Mouse (Mus musculus): Measurements from ENCODE around the gene Olfr455.

The Olfr455 gene

DNA sequence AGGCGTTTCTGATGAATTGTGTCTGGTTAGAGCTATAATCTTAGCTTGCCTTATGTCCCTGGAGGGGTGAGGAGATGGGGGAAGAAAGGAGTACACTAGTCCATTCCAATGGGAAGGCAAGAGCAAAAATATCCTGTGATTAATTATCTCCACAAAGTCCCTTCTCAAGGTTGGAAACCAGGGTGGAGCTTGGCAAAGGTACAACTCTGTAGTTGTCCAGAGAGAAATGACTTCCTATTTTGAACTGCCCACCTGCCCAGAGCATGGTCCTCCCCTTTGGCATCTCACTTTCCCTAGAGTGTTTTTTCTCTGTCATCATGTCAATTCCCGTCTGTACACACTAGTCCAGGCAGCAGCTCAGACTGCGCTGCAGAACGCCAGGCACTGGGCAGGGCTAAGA lies at the start of gene Olfr455:
TSS of gene Olfr455 (minus strand) at position 127 of the 400 bp plus-strand sequence.
- no peak for DNase-seq

DNA sequence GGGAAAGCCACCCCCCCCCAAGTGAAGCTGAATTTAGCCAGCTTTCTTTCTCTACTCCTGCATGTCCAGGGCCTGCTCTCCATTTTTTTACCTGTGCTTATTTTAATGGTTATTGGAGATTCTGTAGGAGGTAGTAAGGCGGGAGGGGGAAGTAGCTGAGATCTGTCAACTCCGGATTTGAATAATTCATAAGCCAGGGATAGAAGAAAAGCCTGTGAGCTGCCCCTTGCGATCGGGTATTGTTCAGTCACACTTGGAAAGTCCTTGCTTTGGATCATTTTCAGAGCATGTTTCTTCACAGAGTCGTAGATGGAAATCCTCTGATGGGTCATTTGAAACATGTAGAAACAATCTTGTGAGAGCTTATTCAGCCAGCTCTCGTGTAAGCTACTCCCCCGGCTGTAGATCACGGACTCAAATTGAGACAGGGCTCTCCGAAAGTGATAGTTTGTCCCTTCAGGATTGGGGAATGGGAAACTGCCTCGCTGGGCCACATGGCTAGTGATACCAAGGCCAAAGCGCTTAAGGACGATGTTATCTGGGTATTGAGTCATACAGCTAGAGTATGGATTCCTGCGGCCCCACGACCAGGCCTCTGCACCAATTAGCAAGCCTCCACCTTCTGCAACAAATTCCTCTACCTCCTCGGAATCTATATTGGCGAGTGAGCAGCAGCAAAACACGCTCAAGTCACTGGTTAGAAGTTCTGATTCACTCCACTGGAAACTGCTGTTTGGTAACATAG lies 45.9 kb upstream of the Olfr455 start:
- no peak for DNase-seq

DNA sequence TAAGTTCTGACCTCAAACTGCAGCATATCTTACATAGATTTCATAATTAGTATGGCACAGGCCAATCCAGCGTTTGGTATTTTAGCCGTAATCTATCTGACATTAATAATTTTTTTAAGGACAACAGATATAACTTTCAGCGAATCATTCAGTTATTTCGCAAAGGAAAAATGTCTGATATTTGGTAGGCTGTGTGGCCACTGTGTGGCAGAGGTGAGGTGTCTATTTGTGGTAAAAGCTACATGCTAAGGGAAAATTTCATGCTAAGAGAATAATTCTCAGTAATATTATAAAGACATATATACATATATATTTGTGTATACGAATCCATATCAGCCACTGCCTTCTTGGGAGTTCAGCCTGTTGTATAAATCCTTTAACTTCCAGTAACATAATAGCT lies 39.2 kb upstream of the Olfr455 start:
- DNase-seq: no peak

DNA sequence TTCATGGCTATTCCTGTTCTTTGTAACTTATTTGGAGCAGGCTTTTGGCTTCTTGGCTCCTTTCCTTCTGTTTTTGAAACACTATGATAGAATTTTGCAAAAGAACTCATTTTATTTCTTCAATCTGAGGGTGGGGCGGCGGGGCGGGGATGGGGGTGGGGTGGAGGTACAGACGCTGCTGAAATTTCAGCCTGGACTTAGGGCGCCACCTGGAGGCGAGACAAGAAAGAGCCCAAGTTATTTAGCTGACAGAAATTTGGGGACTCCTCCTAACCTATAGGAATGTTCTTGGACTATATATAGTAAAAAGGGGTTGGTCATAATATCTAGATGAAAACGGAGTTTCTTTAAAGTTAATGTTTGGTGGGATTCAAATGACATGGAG lies 36.1 kb upstream of the Olfr455 start:
- peak; percentile 8 to 52 for DNase-seq

DNA sequence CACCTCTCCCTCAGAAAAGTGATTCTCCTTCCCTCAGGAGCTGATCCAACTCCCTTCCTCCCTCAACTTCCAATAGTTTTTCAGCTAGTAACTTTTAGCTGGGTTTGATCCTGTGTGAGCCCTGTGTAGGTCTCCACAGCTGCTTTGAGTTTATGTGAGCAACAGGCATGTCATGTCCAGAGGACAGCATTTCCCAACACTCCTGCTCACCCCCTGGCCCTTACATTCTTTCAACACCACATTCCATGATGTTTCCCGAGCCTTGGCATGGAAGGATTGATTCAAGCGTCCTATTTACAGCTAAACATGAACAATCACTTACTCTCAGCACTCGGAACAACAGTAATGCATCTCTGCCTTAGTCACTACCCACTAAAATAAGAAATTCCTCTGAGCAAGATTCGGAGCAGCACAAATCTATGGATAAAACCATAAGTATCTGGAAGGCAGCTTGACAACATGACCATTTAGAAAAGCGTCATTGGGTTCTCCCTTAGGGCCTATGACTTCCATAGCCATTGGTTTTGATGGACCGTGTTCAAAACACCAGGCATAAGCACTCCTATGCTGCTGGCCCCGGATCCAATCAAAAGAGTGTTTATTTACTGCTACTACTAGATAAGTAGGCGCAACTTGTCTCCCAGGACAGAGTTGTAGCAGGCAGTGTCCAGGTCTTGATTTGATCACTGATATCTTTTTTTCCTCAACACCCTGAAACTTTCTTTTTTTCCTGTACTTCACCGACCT lies 35.5 kb upstream of the Olfr455 start:
- no peak for DNase-seq

DNA sequence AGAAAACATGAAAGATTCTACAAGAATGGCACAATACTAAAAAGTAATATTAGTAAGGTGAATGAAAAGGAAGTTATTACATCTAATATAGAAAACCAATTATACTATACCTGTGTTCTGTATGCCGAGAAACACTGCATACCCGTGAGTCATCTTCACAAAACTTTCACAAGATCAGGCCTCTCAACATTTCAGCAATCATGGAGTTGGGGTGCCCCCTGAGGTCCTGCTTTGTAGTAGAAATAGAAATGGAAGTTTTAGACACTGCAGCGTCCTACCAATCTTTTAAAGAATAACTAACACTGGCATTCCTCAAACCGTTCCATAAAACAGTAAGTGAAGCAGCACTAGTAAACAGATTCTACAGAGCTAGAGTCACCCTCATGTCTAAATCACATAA lies 31.3 kb upstream of the Olfr455 start:
- no peak for DNase-seq

- DNase-seq: no peak
Measured at GRCm38 (mm10) chr6:42577433-42577832, 30.0 kb upstream of the Olfr455 start.

DNA sequence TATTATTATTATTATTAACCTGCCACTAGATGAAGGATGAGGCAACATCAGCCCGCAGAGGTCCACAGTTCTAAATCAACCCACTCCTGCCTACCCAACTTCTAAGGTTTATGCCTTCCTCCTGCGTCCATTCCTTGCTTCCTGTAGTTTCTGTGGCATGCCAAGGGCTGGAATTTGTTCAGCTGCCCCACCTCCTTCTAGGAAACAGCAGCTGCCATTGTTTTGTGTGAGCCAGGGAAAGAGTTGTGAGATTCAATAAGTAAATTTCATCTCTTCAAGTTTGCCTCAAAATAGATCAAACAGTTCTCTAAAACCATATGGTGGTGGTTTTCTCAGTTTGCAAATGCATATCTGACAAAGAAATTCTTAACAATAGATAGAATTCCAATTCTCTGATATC lies 20.8 kb upstream of the Olfr455 start:
- DNase-seq: no peak

GRCm38 (mm10) chr6:42566076-42566598 lies 18.8 kb upstream of the Olfr455 start:
- no peak for DNase-seq

DNA sequence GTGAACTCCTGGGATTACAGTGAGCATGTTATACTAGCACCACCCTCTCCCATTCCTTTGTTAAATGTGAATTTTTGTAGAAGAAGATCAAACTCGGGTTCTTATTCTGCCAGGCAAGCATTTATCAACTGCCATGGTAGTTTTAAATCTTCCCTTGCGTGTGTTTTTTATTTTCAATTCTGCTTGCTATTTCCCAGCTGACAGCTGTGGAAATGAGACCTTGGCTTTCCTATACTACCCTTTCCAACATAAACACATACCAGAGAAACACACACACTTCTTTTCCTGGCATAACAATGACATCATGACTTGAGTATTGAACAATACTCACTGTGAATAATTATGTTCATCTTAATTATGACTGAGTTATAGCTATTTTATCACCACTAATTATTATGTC lies 14.9 kb upstream of the Olfr455 start:
- DNase-seq: no peak

DNA sequence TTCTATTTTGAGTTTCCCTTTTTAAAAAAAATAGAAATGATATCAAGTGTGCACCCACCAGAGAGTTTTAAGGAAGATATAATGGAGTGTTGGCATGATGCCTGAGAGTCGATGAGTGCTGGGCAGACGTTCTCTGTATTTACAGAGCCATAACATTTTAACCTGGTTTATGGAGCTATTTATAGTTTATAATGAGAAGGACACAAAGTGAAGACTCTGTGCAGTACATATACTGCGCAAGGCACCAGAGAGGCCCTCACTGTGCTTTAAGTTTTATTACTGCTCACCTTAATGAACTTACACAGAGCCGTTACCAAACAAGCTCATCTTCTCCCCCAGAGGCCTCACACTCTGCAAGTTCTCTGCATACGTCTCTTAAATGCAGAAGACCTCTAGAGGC lies 13.5 kb upstream of the Olfr455 start:
- DNase-seq: no peak

- DNase-seq: no peak
Measured at GRCm38 (mm10) chr6:42558641-42559040, 11.3 kb upstream of the Olfr455 start.

DNA sequence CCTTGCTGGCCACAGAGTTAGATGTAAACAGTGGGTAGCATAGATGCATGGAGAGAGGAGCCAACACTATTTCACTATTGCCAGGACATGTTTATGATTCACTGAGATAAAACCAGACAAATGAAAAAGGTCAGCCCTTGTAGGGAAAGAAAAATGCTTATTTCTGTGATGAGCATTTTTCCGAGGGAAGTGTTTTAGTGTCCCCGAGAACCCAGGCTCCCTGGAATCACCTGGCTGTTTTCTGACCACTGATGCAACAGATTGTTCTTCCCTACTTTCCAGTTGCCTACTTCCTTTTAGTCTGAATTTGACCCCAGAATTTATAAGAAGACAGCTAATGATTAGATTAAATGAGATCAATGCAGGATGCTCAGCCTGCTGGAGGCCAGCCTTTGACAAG lies 1.2 kb downstream of the Olfr455 start:
- DNase-seq: no peak

DNA sequence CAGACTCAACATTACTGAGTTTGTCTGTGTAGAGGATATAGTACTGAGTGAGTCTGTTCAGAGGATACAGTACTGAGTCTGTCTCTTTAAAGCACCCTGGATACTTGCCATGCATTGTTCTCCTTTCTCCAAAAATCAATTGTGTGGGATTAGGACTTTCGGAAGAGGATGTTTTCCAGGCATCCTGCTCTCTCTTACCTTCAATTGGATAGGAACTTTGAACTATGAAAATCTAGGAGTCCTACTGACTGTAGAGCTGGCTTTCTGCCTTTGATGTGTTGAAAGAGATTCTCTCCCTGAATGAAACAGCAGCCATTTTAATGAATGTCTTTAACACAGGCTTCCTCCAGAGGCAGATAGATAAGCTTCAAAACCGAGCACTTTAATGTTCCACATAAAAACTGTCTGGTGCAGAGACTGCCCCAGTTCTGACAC lies 1.9 kb downstream of the Olfr455 start:
- peak in 1 of 2 experiments; percentile 6 for DNase-seq

DNA sequence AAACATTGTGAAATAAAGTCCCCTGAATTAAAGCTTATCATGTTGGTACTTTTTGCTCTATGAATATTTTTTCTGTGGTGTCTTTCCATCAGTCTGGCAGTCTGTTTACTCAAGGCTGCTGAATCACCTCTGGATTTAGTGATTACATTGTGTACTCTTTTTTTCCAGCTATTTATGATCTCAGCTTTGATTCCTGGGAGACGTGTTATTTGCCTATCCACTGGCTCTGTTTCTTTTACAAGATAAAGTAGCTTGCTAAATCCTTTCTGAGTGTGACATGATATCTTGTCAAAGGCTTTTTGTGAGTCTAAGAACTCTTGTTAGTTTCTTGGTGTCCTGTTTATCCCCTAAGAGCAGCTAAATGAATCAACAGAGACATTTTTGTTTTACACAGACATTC lies 2.5 kb downstream of the Olfr455 start:
- no peak for DNase-seq

DNA sequence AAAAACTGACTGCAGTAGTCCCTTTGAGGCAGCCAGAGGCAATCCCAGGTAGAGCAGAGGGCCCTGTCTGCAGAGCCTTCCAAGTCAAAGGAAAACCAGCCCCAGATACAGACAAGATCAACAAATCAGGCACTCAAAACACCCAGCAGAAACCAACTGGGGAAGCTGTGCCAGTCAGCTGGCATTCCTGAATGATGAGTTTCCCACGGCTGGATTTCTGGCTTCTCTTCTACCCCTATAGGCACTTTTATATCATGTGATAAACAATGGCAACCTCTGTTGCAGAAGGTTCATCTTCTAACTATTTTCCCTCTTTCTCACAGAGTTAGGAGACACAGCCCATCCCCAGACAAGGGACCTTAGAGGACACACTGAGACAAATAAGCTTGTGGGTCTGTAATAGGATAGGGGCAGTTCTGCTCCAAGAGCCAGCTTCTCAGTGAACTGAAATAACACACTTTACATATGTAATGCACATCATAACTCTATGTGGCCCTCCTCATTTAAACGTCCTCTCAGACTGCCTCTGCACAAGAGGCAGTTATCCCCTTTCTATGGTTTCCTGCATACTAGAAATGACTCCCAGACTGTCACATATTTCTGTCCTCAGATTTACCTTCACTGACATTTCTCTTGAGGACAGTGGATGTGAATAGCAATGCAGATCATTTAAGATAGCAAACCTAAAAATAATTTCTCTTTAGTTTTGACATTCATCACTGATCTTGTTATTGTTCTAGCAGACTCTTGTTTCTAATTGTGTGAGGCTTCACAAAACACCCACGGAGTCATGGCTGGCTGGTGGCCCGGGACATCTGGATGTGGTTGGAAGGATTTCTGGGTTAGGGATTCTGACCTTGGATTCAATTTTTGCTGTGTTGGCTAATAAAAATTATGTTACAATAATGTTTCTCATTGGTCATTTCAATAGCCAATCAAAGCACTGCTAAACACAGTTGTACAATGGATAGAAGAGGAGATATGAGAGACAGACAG lies 5.1 kb downstream of the Olfr455 start:
- peak in 1 of 2 experiments; percentile 3 for DNase-seq

- no peak for DNase-seq
Measured at GRCm38 (mm10) chr6:42540681-42541080, 6.7 kb downstream of the Olfr455 start.

DNA sequence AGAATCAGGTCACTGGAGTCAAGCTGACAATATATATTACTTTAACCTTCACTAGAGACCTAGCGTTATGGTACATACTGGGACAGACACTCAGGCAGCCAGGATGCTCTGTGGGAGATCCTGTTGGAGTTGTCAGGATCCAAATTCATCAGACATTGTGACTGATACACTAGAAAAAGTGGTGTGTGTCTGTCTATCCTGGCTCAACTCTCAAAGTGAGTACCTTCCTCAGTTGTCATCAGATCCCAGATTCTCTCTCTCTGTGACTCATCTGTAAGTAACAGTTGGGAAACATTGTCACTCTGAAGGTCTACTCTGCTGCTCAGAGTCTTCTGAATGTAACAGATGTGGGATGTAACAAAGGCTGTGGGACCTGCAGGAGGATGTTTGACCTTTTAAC lies 7.7 kb downstream of the Olfr455 start:
- no peak for DNase-seq

- DNase-seq: no peak
Measured at GRCm38 (mm10) chr6:42513461-42513860, 33.9 kb downstream of the Olfr455 start.

GRCm38 (mm10) chr6:42509311-42509710 lies 38.1 kb downstream of the Olfr455 start:
- no peak for DNase-seq

DNA sequence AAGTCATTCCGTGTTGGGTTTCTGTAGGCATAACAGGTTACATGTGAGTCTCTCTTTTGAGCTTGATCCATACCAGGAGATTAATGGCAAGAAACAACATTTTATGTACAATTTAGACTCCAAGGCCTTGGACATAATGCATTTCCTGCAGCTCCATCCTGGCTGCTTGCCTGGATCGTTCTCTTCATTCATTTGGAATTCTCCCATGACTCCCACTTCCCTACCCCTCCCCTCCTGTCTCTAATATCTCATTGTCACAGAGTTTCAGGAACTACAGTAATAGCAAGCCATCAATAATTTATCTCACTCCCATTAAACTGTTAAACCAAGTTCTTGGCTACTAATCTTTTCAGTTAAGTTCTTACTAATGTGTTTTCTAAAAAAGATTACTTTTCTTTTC lies 43.9 kb downstream of the Olfr455 start:
- DNase-seq: no peak

DNA sequence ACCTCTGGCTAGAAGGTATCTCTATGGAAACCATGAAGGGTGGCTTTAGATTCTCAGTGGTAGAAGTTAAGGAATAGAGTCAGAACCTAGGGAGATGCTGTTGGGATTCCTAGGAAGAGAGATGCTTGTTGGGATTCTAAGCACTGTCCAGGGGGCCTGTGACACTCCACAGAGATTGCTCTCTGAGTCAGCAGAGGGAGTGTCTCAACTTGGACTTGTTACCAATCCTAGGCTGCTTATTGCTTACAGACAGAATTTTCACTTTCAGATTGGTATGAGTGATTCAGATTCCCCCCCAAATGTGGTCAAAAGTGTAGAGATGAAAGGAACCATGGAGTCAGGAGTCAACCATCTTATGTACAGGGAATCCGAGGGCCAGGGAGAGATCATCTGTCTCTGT lies 57.7 kb downstream of the Olfr455 start:
- no peak for DNase-seq

DNA sequence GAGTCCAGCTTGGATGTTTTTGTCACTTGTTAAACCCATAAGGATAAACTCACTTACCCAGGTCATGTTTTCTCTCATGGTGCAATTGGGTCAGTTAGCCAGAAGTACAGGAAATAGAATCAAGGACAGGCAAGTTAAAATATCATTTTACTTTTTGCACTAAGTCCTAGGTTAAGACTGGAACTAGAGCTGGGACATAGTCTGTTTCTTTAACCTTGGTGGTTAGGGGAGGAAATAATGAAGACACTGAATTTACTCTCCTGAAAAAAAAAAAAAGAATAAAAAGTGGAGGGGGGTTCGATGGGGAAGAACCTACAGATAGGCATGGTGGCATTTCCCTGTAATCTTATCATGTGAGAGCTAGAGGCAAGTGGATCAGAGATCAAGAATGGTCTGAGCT lies 60.3 kb downstream of the Olfr455 start, which contains the start of gene Olfr456:
TSS of gene Olfr456 (minus strand) at position 101 of the 400 bp plus-strand sequence.
- DNase-seq: no peak
